Mouse (Mus musculus): Measurements from ENCODE around the gene Hps5.

The Hps5 gene

GRCm38 (mm10) chr7:46795287-46796205, at the start of gene Hps5, which contains the start of gene Gtf2h1:
Hps5 (minus strand) TSS chr7:46796064.
Gtf2h1 (plus strand) TSS chr7:46796103.
- peak; percentile 62; the same call in 1 of the 2 replicates for TF ChIP-seq GATA4 (IDR thresholded peaks at IDR 0.05; ENCODE audit: insufficient replicate concordance, low read length)

GRCm38 (mm10) chr7:46845211-46845977, 49.5 kb upstream of the Hps5 start:
- peak; percentile 99 for TF ChIP-seq GATA4 (IDR thresholded peaks at IDR 0.05; ENCODE audit: insufficient replicate concordance, low read length)

DNA sequence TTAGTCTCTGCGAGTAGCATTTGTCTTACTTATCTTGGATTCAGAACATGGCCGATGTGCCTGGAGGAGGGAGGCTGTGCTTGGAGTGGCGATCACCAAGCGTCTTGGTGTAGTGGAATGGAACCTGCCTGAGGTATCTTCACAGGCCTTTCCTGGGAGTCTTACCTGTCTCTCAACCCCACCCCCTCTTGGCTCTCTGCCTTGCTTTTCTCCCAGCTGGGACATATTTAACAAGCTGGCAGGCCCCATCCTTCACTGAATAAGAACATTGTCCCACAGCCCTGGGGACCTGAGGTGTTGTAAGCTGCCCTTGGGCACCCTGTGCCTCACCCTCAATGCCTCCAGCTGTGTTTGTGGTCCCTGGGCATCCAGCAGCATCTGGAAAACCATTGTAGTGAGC, 47.7 kb upstream of the Hps5 start:
- no peak for TF ChIP-seq GATA4 (IDR thresholded peaks at IDR 0.05; ENCODE audit: insufficient replicate concordance, low read length)

- no peak for TF ChIP-seq GATA4 (IDR thresholded peaks at IDR 0.05; ENCODE audit: insufficient replicate concordance, low read length)
These were observed 46.4 kb upstream of the Hps5 start for GRCm38 (mm10) chr7:46842278-46842677.

GRCm38 (mm10) chr7:46840787-46841525, 45.1 kb upstream of the Hps5 start, which contains the start of gene Ldha:
Ldha (plus strand) TSS chr7:46841475.
- no peak for TF ChIP-seq GATA4 (IDR thresholded peaks at IDR 0.05; ENCODE audit: insufficient replicate concordance, low read length)

- no peak for TF ChIP-seq GATA4 (IDR thresholded peaks at IDR 0.05; ENCODE audit: insufficient replicate concordance, low read length)
These were observed 44.5 kb upstream of the Hps5 start for GRCm38 (mm10) chr7:46840326-46840725.

DNA sequence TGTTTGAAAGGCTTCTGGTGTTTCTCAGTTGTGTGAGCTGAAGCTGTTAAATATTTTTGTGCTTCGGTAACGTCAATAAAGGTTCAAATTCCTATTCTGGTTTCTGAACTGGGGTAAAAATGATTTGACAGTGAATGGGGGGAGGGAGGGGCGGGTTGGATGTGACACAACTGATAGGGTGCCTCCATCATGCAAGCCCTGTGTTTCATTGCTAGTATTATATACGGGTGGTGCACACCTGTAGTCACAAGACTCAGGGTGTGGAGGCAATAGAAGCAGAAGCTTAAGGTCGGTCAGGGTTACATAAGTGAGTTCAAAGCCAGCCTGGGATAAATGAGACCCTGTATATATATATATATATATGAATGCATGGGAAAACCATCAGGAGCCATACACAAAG, 44.0 kb upstream of the Hps5 start:
- no peak for TF ChIP-seq GATA4 (IDR thresholded peaks at IDR 0.05; ENCODE audit: insufficient replicate concordance, low read length)

GRCm38 (mm10) chr7:46839446-46839845, 43.6 kb upstream of the Hps5 start:
- TF ChIP-seq GATA4 (IDR thresholded peaks at IDR 0.05; ENCODE audit: insufficient replicate concordance, low read length) = peak; percentile 83; the same call in 1 of the 2 replicates

DNA sequence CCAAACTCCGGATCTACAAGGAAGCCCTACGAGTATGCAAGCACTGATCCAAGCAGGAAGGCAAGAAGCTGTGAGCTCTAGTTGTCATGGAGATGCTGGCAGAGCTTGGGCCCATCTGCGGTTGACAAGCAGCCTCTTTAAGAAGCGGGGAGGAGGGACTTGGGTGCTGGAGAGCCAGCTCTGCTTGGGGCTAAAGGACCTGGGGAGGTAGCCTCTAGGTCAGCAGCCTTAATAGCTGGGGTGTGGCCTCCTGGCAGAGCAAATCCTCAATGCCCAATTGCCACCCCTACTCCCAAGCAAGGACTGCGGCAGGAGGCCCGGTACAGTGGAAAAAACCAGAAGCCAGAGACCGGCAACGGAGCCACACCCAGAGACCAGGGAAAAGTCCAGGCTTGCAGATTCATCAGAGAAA, 43.0 kb upstream of the Hps5 start:
- no peak for TF ChIP-seq GATA4 (IDR thresholded peaks at IDR 0.05; ENCODE audit: insufficient replicate concordance, low read length)

DNA sequence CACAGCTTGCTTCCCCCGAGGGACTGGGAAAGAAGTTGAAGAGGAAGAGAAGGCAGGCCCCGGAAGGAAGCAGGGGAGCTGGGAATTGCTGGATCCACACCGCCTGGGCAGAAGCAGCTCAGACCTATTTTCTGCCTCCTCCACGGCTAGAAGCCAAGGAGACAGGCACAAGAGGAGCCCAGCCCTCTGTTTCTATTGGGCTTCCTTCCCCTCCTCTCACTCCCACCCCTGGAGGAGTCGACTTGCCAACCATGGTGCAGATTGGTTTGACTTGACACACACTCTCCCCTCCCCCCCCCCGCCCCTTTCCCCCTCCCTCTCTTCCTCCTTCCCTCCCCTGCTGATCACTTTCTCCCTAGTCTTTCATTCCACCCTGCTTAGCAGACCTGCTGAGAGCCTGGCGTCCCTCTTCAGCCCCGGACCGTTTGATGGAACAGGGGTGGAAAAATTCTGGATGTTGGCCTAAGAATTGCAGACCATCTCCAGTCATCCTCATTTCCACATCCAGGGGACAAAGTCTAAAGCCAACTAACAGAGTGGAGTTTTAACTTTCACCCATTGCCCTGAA, 42.3 kb upstream of the Hps5 start:
- no peak for TF ChIP-seq GATA4 (IDR thresholded peaks at IDR 0.05; ENCODE audit: insufficient replicate concordance, low read length)

- no peak for TF ChIP-seq GATA4 (IDR thresholded peaks at IDR 0.05; ENCODE audit: insufficient replicate concordance, low read length)
These were observed 41.2 kb upstream of the Hps5 start for GRCm38 (mm10) chr7:46837073-46837472.

DNA sequence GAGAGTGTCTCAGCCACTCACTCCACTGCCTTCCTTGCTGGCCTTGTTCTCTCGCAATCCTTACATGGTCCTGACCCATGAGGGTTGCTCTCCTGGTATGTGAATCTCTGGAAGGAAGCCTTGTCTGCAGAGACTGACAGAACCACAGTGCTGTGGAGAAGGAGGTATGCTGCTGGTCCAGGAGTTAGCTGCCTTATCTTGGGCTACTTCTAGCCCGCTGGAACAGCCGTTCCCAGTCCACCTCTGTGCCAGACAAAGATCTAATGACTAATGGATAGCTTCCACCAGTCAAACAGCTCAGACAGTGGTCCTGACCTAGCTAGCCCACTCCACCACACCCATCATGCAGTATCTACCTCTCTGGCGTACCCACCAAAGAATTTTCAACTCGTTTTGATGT, 40.5 kb upstream of the Hps5 start:
- TF ChIP-seq GATA4 (IDR thresholded peaks at IDR 0.05; ENCODE audit: insufficient replicate concordance, low read length) = no peak

DNA sequence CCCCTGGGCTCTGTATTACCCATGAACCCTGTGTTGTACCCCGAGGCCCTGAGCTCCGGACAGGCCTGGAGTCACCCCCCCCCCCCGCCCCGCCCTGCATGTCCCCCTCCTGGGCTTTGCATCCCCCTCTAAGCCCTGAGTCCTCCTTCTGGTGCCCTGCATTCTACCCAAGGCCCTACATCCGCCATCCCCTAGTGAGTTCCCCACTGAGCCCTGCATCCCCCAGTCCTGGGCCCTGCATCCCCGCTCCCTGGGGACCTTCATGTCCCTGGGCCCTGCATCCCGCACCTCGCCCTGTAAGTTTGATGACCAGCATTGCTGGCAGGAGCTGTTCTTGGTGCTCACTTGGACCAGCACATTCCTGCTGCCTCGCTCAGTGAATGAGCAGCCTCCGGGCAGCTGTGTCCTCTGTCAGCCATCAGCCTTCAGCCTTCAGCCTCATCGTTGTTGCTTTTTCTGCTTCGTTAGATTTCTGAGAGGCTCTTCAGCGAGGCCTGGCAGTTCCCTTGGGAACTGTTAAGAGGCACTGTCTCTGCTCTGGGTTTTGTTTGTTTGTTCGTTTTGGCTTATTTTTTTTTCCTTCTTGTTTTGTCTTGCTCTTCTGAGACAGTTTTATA, 39.2 kb upstream of the Hps5 start:
- no peak for TF ChIP-seq GATA4 (IDR thresholded peaks at IDR 0.05; ENCODE audit: insufficient replicate concordance, low read length)

DNA sequence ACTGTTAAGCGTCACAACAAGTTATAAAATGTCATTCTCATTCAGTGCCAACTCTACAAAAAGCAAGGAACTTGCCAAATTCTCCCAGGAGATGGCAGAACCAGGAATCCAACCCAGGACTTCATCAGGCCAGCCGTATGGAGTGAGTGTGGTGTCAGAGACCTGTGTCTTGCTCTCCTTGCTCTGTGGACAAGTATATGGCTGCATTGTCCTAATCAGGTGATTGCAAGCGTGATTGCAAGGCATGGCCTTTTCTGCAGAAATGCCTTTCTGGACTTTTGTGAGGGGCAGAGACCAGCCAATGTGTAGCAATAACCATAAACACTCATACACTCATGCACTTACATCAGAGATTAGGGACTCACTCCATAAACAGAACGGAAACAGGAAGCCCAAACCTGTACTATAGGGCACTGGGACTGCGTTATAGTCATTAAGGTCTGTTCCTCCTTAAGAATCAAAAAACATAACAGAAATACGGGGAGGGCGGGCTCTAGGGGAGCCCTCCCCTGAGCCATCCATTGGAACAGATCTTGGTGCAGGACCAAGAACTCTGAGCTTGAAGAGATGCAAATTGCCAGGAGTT, 37.9 kb upstream of the Hps5 start:
- TF ChIP-seq GATA4 (IDR thresholded peaks at IDR 0.05; ENCODE audit: insufficient replicate concordance, low read length) = no peak
